Mouse (Mus musculus) embryonic facial prominence, embryonic 14.5 days (tissue): ENCODE measurements around the gene 1600014C10Rik. TPM values are rescaled to one million over a fixed set of nuclear protein-coding genes. Genes with fewer than 3 reads are reported as not detected.

Source experiments
- ATAC-seq: fragments of 200-750 bp; cut with Nextera tagmentation; 2 replicates; pipeline ENCODE4 v1.8.0; 2017; ENCODE audit warnings: low read depth, moderate number of reproducible peaks, moderate TSS enrichment
- DNase-seq: peaks from one replicate; pipeline ENCODE4 v3.0.0-alpha.2; 2015; ENCODE audit warnings: low spot score
- H3K27ac ChIP-seq: fragments of 300-500 bp; sonication (generic); replicated peaks from 2 replicates; pipeline ENCODE4 v1.5.1; 2014; ENCODE audit warnings: low read depth, mild to moderate bottlenecking, low read length, moderate library complexity
- H3K27me3 ChIP-seq: fragments of 300-500 bp; sonication (generic); replicated peaks from 2 replicates; pipeline ENCODE4 v1.6.1; 2014; ENCODE audit warnings: low read length; ENCODE audit not compliant: control insufficient read depth, insufficient read depth
- H3K36me3 ChIP-seq: fragments of 300-500 bp; sonication (generic); 2 replicates; pipeline ENCODE4 v1.6.1; 2014; ENCODE audit warnings: low read length, mixed read lengths; ENCODE audit not compliant: control insufficient read depth, insufficient read depth
- H3K4me1 ChIP-seq: fragments of 300-500 bp; sonication (generic); 2 replicates; pipeline ENCODE4 v1.6.1; 2014; ENCODE audit warnings: antibody characterized with exemption, low read length; ENCODE audit not compliant: control insufficient read depth, insufficient read depth
- H3K4me2 ChIP-seq: fragments of 300-500 bp; sonication (generic); 2 replicates; pipeline ENCODE4 v1.6.1; 2014; ENCODE audit warnings: low read depth, mild to moderate bottlenecking, low read length, moderate library complexity, mixed read lengths
- H3K4me3 ChIP-seq: fragments of 300-500 bp; sonication (generic); 2 replicates; pipeline ENCODE4 v1.5.1; 2014; ENCODE audit warnings: low read depth, mild to moderate bottlenecking, low read length
- H3K9ac ChIP-seq: fragments of 300-500 bp; sonication (generic); 2 replicates; pipeline ENCODE4 v1.6.1; 2014; ENCODE audit warnings: low read depth, mild to moderate bottlenecking, low read length, moderate library complexity, mixed read lengths
- H3K9me3 ChIP-seq: fragments of 300-500 bp; sonication (generic); 2 replicates; pipeline ENCODE4 v1.6.1; 2016; ENCODE audit warnings: low read length; ENCODE audit not compliant: control insufficient read depth
- WGBS: fragments of 180-500 bp; shearing (Covaris S2); extraction: QIAGEN DNeasy Blood & Tissue Kit; methylation state at CpG from one replicate; pipeline ENCODE4 v1.1.7; 2014; 5-methylcytosine and 5-hydroxymethylcytosine counted together
- polyA plus RNA-seq: library from polyadenylated mRNA; unstranded; fragments of >200 nt; fragmentation: Nextera tagmentation; extraction: Ambion mirVana; gene quantifications from 2 replicates; pipeline ENCODE4 v1.2.1, GENCODE M21; 2014

The 1600014C10Rik gene
- polyA plus RNA-seq = 15.6 and 17.5 TPM in 2 replicates

DNA sequence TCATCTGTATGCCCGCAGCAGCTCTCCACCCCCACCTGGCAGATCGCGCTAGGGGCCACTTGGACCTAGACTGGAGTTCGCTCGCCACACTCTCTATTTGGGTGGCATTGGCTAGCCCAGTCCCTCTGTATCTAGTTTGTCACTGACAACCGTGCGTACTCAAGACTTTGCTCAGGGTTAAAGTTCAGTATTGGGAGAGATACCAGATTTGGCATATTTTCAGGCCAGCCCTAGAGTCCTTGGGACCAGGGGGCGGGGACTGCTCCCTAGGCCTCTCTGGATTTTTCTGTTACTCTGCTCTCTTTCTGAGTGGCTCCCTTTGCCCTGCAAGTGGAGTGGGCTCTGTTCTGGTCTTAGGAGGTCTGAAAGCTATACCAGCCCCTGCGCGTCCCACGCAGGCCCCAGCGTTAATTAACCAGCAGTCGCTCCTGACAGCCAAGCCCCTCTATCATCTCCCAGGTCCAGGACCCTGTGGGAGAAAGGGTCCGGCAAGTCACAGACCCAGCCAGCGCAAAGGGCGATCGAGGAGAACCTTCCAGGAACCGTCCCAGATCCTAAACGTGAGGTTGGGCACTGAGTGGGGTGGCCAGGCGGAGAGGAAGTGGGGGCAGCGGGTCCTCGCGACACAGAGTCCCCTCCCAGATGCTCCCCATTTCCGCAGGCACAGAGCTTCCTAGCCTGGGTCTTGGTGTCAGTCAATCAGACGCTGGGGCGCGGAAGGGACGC is at the start of gene 1600014C10Rik:
Gene 1600014C10Rik (plus strand): TSS at position 256 of the 726 bp plus-strand sequence.
- H3K36me3 ChIP-seq = no peaks in the 10 kb centered on the region
- peak; percentile 38 for DNase-seq
- H3K4me3 ChIP-seq = peak within 1 kb of the TSS; percentile 71
- ATAC-seq = peak; percentile 26
- H3K4me1 ChIP-seq = peaks cover 11% of the 10 kb centered on the region
- H3K9me3 ChIP-seq = no peaks in the 10 kb centered on the region
- no peaks in the 10 kb centered on the region for H3K27me3 ChIP-seq
- H3K27ac ChIP-seq = peak within 1 kb of the TSS; percentile 88
- H3K9ac ChIP-seq = peak within 1 kb of the TSS; percentile 79
- 6% methylated on average over 28 of the region's 28 CpGs for WGBS
- H3K4me2 ChIP-seq = peak within 1 kb of the TSS; percentile 75

- Histone ChIP-seq H3K27ac (no peak overlapping the region), H3K4me1 (0 out of 2 replicates have a peak, but pooled peaks cover 3% of the 10 kb centered on the region), H3K4me3 (no peak overlapping the region), H3K27me3 (no peaks in the 10 kb centered on the region), H3K9ac (no peak overlapping the region), H3K9me3 (no peaks in the 10 kb centered on the region), H3K4me2 (no peak overlapping the region), H3K36me3 (no peaks in the 10 kb centered on the region)
- 98% methylated on average over 5 of the region's 5 CpGs for WGBS
- no peak for ATAC-seq
- no peak for DNase-seq
Observed at GRCm38 (mm10) chr7:38134471-38134870, 48.5 kb upstream of the 1600014C10Rik start.

GRCm38 (mm10) chr7:38140324-38140723 is 42.7 kb upstream of the 1600014C10Rik start:
- Histone ChIP-seq H3K4me1 (0 out of 2 replicates have a peak, but pooled peaks cover 3% of the 10 kb centered on the region), H3K27me3 (no peaks in the 10 kb centered on the region), H3K9me3 (no peaks in the 10 kb centered on the region), H3K9ac (no peak overlapping the region), H3K4me3 (no peak overlapping the region), H3K27ac (no peak overlapping the region), H3K4me2 (no peak overlapping the region), H3K36me3 (no peaks in the 10 kb centered on the region)
- WGBS = 18% methylated on average over 9 of the region's 9 CpGs
- no peak for ATAC-seq
- no peak for DNase-seq

DNA sequence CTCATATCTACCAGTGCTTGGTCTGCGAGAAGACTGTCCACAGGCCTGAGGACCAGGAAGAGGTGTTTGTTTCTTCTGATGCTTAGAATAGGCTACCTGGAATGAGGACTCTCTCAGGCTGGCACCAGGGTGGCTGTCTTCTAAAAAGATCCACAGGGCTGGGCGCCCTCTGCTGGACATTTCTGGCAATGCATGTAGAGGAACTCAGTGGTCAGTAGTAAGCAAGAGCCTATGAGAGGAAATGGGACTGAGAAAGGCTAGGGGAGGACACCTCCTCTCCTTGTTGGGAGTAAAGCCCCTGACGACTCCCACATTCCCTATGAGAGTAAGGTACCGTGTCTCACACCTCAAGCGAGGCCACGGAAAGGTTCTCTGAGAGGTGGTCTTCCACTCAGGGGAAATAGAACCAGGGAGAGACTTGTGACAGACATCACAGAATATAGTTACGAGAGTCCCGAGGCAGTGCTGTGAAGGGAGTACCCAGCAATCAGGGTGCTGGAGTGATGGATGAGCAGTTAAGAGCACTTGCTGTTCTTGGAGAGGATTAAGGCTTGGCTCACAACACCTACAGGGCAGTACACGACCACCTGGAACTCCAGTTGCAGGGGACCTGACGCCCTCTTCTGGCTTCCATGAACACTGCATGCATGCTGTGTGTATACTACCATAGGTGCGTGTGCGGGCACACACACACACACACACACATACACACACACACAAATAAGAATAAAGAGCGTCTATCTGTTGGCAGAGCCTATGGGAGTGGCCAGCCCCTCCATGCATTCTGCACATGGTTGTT is 41.1 kb upstream of the 1600014C10Rik start:
- Histone ChIP-seq H3K36me3 (no peaks in the 10 kb centered on the region), H3K27me3 (no peaks in the 10 kb centered on the region), H3K4me2 (no peak overlapping the region), H3K4me1 (0 out of 2 replicates have a peak, but pooled peaks cover 3% of the 10 kb centered on the region), H3K9me3 (no peaks in the 10 kb centered on the region), H3K27ac (no peak overlapping the region), H3K9ac (no peak overlapping the region), H3K4me3 (no peak overlapping the region)
- ATAC-seq (peak; percentile 67; the same call in 1 of the 2 replicates), DNase-seq (peak; percentile 87)
- 59% methylated on average over 13 of the region's 13 CpGs for WGBS

- WGBS = 88% methylated on average over 6 of the region's 6 CpGs
Observed at GRCm38 (mm10) chr7:38147477-38147876, 35.5 kb upstream of the 1600014C10Rik start.

GRCm38 (mm10) chr7:38151706-38152312 is 31.2 kb upstream of the 1600014C10Rik start:
- no peak overlapping the region for H3K4me2 ChIP-seq
- H3K9ac ChIP-seq = no peak overlapping the region
- no peaks in the 10 kb centered on the region for H3K4me1 ChIP-seq
- no peak overlapping the region for H3K4me3 ChIP-seq
- no peaks in the 10 kb centered on the region for H3K9me3 ChIP-seq
- DNase-seq = no peak
- H3K27ac ChIP-seq = no peak overlapping the region
- no peaks in the 10 kb centered on the region for H3K27me3 ChIP-seq
- 61% methylated on average over 13 of the region's 14 CpGs for WGBS
- ATAC-seq = no peak
- no peaks in the 10 kb centered on the region for H3K36me3 ChIP-seq

More at GRCm38 (mm10) chr7:38147477-38147876, 35.5 kb upstream of the 1600014C10Rik start:
- Histone ChIP-seq H3K4me1 (no peaks in the 10 kb centered on the region), H3K4me3 (no peak overlapping the region), H3K27me3 (no peaks in the 10 kb centered on the region), H3K9me3 (no peaks in the 10 kb centered on the region), H3K27ac (no peak overlapping the region), H3K4me2 (no peak overlapping the region), H3K9ac (no peak overlapping the region), H3K36me3 (no peaks in the 10 kb centered on the region)
- no peak for ATAC-seq
- DNase-seq = no peak

DNA sequence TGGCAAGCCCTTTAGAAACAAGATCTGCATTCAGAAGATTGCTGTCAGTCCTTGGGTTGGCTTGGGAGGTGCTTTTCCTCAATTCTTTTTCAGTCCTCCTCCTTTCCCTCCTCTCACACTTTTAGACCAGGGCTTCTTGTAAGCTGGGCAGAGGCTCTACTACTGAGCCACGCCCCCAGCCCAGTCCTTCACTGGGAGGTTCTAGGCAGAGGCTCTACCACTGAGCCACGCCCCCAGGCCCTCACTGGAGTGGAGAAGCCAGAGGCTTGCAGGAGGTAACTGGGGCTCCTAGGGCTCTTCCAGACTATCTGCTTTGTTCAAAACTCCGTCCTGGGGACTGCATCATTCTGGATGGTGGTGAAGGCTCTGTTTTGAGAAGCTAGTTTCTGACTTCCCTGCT is 30.4 kb upstream of the 1600014C10Rik start:
- no peak for DNase-seq
- no peak overlapping the region for H3K4me3 ChIP-seq
- no peak overlapping the region for H3K27ac ChIP-seq
- no peak overlapping the region for H3K4me2 ChIP-seq
- H3K36me3 ChIP-seq = no peaks in the 10 kb centered on the region
- H3K4me1 ChIP-seq = no peaks in the 10 kb centered on the region
- ATAC-seq = no peak
- 82% methylated on average over 3 of the region's 3 CpGs for WGBS
- H3K9me3 ChIP-seq = no peaks in the 10 kb centered on the region
- no peak overlapping the region for H3K9ac ChIP-seq
- no peaks in the 10 kb centered on the region for H3K27me3 ChIP-seq

GRCm38 (mm10) chr7:38155829-38156228 is 27.2 kb upstream of the 1600014C10Rik start:
- no peaks in the 10 kb centered on the region for H3K27me3 ChIP-seq
- ATAC-seq (no peak), DNase-seq (no peak)
- no peak overlapping the region for H3K9ac ChIP-seq
- no peaks in the 10 kb centered on the region for H3K9me3 ChIP-seq
- H3K36me3 ChIP-seq = no peaks in the 10 kb centered on the region
- no peak overlapping the region for H3K4me2 ChIP-seq
- no peak overlapping the region for H3K4me3 ChIP-seq
- H3K4me1 ChIP-seq = no peaks in the 10 kb centered on the region
- 76% methylated on average over 5 of the region's 5 CpGs for WGBS
- H3K27ac ChIP-seq = no peak overlapping the region
